Mouse (Mus musculus) C2C12 (cell line): ENCODE data around the gene Etv6. TPM values are rescaled to one million over a fixed set of nuclear protein-coding genes. Genes with fewer than 3 reads are reported as not detected.

ENCODE experiments used
- H3K27me3 ChIP-seq: one replicate; pipeline ENCODE4 v1.6.1; 2011; ENCODE audit not compliant: control insufficient read depth, insufficient read depth, insufficient read length
- H3K36me3 ChIP-seq: one replicate; pipeline ENCODE4 v1.6.1; 2011; ENCODE audit not compliant: control insufficient read depth, insufficient read depth
- H3K4me3 ChIP-seq: one replicate; pipeline ENCODE4 v1.5.1; 2011; ENCODE audit warnings: mild to moderate bottlenecking, control low read depth; ENCODE audit not compliant: poor library complexity, insufficient read depth, severe bottlenecking
- H3K79me2 ChIP-seq: one replicate; pipeline ENCODE4 v1.6.1; 2011; ENCODE audit not compliant: control insufficient read depth, insufficient read depth
- H3K79me3 ChIP-seq: one replicate; pipeline ENCODE4 v1.6.1; 2011; ENCODE audit warnings: low read depth, control low read depth
- H3ac ChIP-seq: one replicate; pipeline ENCODE3; 2011; ENCODE audit warnings: low read depth; ENCODE audit not compliant: control insufficient read depth, insufficient read length
- CEBPB ChIP-seq: IDR thresholded peaks from one replicate; pipeline ENCODE4 v1.6.1; 2011; ENCODE audit warnings: low read depth, mild to moderate bottlenecking, control low read depth, moderate library complexity
- CTCF ChIP-seq: IDR thresholded peaks from one replicate; pipeline ENCODE4 v1.5.1; 2011; ENCODE audit not compliant: control insufficient read depth, insufficient read depth, insufficient read length
- FOSL1 ChIP-seq: IDR thresholded peaks from one replicate; pipeline ENCODE4 v1.8.0; 2011; ENCODE audit warnings: mild to moderate bottlenecking, low read length; ENCODE audit not compliant: poor library complexity, insufficient read depth, severe bottlenecking
- MAX ChIP-seq: IDR thresholded peaks from one replicate; pipeline ENCODE4 v1.6.1; 2011; ENCODE audit warnings: mild to moderate bottlenecking, control low read depth
- MYOD1 ChIP-seq: IDR thresholded peaks from one replicate; pipeline ENCODE4 v1.6.1; 2011; ENCODE audit warnings: low read depth; ENCODE audit not compliant: control insufficient read depth, insufficient read length
- MYOG ChIP-seq: IDR thresholded peaks from one replicate; pipeline ENCODE4 v1.6.1; 2011; ENCODE audit not compliant: control insufficient read depth, insufficient read length; ENCODE audit errors: extremely low read depth
- USF1 ChIP-seq: IDR thresholded peaks from one replicate; pipeline ENCODE4 v1.6.1; 2011; ENCODE audit warnings: low read depth, mild to moderate bottlenecking, control low read depth, moderate library complexity
- polyA plus RNA-seq: library from polyadenylated mRNA; unstranded; fragments of >200 nt; fragmentation: generic; extraction: Trizol; gene quantifications from one replicate; pipeline ENCODE4 v1.2.1, GENCODE M21; 2012; ENCODE audit warnings: missing spikeins

Gene Etv6
- polyA plus RNA-seq, 1 experiment, result 8.5 TPM

- Histone ChIP-seq H3K4me3 (no peak overlapping the region), H3ac (no peak overlapping the region), H3K79me2 (no peaks in the 10 kb centered on the region), H3K79me3 (no peaks in the 10 kb centered on the region), H3K36me3 (peaks cover 22% of the 10 kb centered on the region), H3K27me3 (no peaks in the 10 kb centered on the region)
- TF ChIP-seq CTCF (no peak), CEBPB (no peak), USF1 (no peak), FOSL1 (no peak), MAX (no peak), MYOG (no peak), MYOD1 (no peak)
Measured at GRCm38 (mm10) chr6:134225564-134225963, 190.1 kb downstream of the Etv6 start.

- H3K79me3 ChIP-seq, result no peaks in the 10 kb centered on the region
- no peak overlapping the region for H3K4me3 ChIP-seq
- no peaks in the 10 kb centered on the region for H3K79me2 ChIP-seq
- TF ChIP-seq CEBPB, result no peak
- TF ChIP-seq USF1, result no peak
- TF ChIP-seq CTCF, result no peak
- TF ChIP-seq FOSL1, result no peak
- TF ChIP-seq MYOG, result no peak
- no peak for TF ChIP-seq MYOD1
- TF ChIP-seq MAX, result no peak
- no peak overlapping the region for H3ac ChIP-seq
- H3K36me3 ChIP-seq, result peaks cover 23% of the 10 kb centered on the region
- no peaks in the 10 kb centered on the region for H3K27me3 ChIP-seq
Measured at GRCm38 (mm10) chr6:134226349-134227169, 191.1 kb downstream of the Etv6 start.

- peaks cover 11% of the 10 kb centered on the region for H3K36me3 ChIP-seq
Measured at GRCm38 (mm10) chr6:134236311-134236710, 200.8 kb downstream of the Etv6 start.

GRCm38 (mm10) chr6:134238455-134238854 lies 203.0 kb downstream of the Etv6 start:
- Histone ChIP-seq H3K79me2 (no peaks in the 10 kb centered on the region), H3K27me3 (no peaks in the 10 kb centered on the region), H3ac (no peak overlapping the region), H3K36me3 (peaks cover 8% of the 10 kb centered on the region), H3K4me3 (no peak overlapping the region), H3K79me3 (no peaks in the 10 kb centered on the region)
- TF ChIP-seq FOSL1 (no peak), USF1 (no peak), MAX (no peak), MYOG (no peak), CTCF (no peak), MYOD1 (no peak), CEBPB (no peak)

More at GRCm38 (mm10) chr6:134236311-134236710, 200.8 kb downstream of the Etv6 start:
- H3K79me3 ChIP-seq, result no peaks in the 10 kb centered on the region
- H3ac ChIP-seq, result no peak overlapping the region
- no peaks in the 10 kb centered on the region for H3K27me3 ChIP-seq
- no peaks in the 10 kb centered on the region for H3K79me2 ChIP-seq
- no peak overlapping the region for H3K4me3 ChIP-seq
- no peak for TF ChIP-seq USF1
- no peak for TF ChIP-seq CEBPB
- TF ChIP-seq FOSL1, result no peak
- no peak for TF ChIP-seq CTCF

GRCm38 (mm10) chr6:134240988-134241387 lies 205.5 kb downstream of the Etv6 start:
- no peaks in the 10 kb centered on the region for H3K79me2 ChIP-seq
- TF ChIP-seq CEBPB, result no peak
- peaks cover 3% of the 10 kb centered on the region for H3K36me3 ChIP-seq
- no peak overlapping the region for H3K4me3 ChIP-seq
- H3K79me3 ChIP-seq, result no peaks in the 10 kb centered on the region
- H3ac ChIP-seq, result no peak overlapping the region
- no peaks in the 10 kb centered on the region for H3K27me3 ChIP-seq

GRCm38 (mm10) chr6:134243119-134243518 lies 207.6 kb downstream of the Etv6 start:
- no peaks in the 10 kb centered on the region for H3K79me2 ChIP-seq
- H3K4me3 ChIP-seq, result no peak overlapping the region
- no peaks in the 10 kb centered on the region for H3K79me3 ChIP-seq
- peaks cover 6% of the 10 kb centered on the region for H3K36me3 ChIP-seq
- TF ChIP-seq MYOD1 (no peak), CTCF (no peak), MYOG (no peak), CEBPB (no peak), USF1 (no peak), MAX (no peak), FOSL1 (no peak)
- H3ac ChIP-seq, result no peak overlapping the region
- no peaks in the 10 kb centered on the region for H3K27me3 ChIP-seq

GRCm38 (mm10) chr6:134243546-134243945 lies 208.0 kb downstream of the Etv6 start:
- Histone ChIP-seq H3K27me3 (no peaks in the 10 kb centered on the region), H3K4me3 (no peak overlapping the region), H3K79me2 (no peaks in the 10 kb centered on the region), H3ac (no peak overlapping the region), H3K36me3 (peaks cover 6% of the 10 kb centered on the region), H3K79me3 (no peaks in the 10 kb centered on the region)
- TF ChIP-seq MAX (no peak), CEBPB (no peak), FOSL1 (no peak), USF1 (no peak), MYOG (no peak), CTCF (no peak), MYOD1 (no peak)
